Mouse (Mus musculus) liver, postnatal 0 days (tissue): Measurements from ENCODE around the gene Rab6b. TPM values are rescaled to one million over a fixed set of nuclear protein-coding genes. Genes with fewer than 3 reads are reported as not detected.

ENCODE experiments used
- ATAC-seq: fragments of 200-750 bp; cut with Nextera tagmentation; 2 replicates; pipeline ENCODE4 v1.8.0; 2017; ENCODE audit warnings: mild to moderate bottlenecking, moderate library complexity
- DNase-seq: peaks from one replicate; pipeline ENCODE4 v3.0.0-alpha.2; 2016
- H3K27ac ChIP-seq: fragments of 300-500 bp; sonication (generic); 2 replicates; pipeline ENCODE4 v1.5.1; 2014; ENCODE audit warnings: antibody characterized with exemption, moderate library complexity, mild to moderate bottlenecking, low read depth
- H3K27me3 ChIP-seq: fragments of 300-500 bp; sonication (generic); 2 replicates; pipeline ENCODE4 v1.6.1; 2014; ENCODE audit warnings: low read length, control low read depth, mixed read lengths; ENCODE audit not compliant: insufficient read depth
- H3K36me3 ChIP-seq: fragments of 300-500 bp; sonication (generic); replicated peaks from 2 replicates; pipeline ENCODE4 v1.6.1; 2014; ENCODE audit warnings: mild to moderate bottlenecking, control low read depth, low read length, moderate library complexity, mixed read lengths; ENCODE audit not compliant: insufficient read depth
- H3K4me1 ChIP-seq: fragments of 300-500 bp; sonication (generic); 2 replicates; pipeline ENCODE4 v1.6.1; 2014; ENCODE audit warnings: antibody characterized with exemption, mild to moderate bottlenecking, control low read depth; ENCODE audit not compliant: insufficient read depth
- H3K4me2 ChIP-seq: fragments of 300-500 bp; sonication (generic); 2 replicates; pipeline ENCODE4 v1.6.1; 2014; ENCODE audit warnings: low read depth, mild to moderate bottlenecking, low read length, moderate library complexity, mixed read lengths
- H3K4me3 ChIP-seq: fragments of 300-500 bp; sonication (generic); 2 replicates; pipeline ENCODE4 v1.5.1; 2014; ENCODE audit warnings: low read depth, low read length
- H3K9ac ChIP-seq: fragments of 300-500 bp; sonication (generic); replicated peaks from 2 replicates; pipeline ENCODE4 v1.6.1; 2014; ENCODE audit warnings: mild to moderate bottlenecking, moderate library complexity
- H3K9me3 ChIP-seq: fragments of 300-500 bp; sonication (generic); 2 replicates; pipeline ENCODE4 v1.6.1; 2016; ENCODE audit warnings: mild to moderate bottlenecking, control low read depth, low read length, mixed read lengths
- CTCF ChIP-seq: sonication (generic); IDR thresholded peaks from 2 replicates; pipeline ENCODE4 v1.5.1; 2016; ENCODE audit warnings: antibody characterized with exemption, low read depth
- EP300 ChIP-seq: IDR thresholded peaks from 2 replicates; pipeline ENCODE4 v1.6.1; 2016; ENCODE audit warnings: antibody characterized with exemption, low read depth, mild to moderate bottlenecking
- WGBS: fragments of 180-500 bp; shearing (Covaris S2); extraction: QIAGEN DNeasy Blood & Tissue Kit; methylation state at CpG from one replicate; pipeline ENCODE4 v1.1.7; 2014; ENCODE audit not compliant: insufficient replicate concordance; 5-methylcytosine and 5-hydroxymethylcytosine counted together
- polyA plus RNA-seq: library from polyadenylated mRNA; unstranded; fragments of >200 nt; fragmentation: Nextera tagmentation; extraction: Ambion mirVana; gene quantifications from 2 replicates; pipeline ENCODE4 v1.2.1, GENCODE M21; 2015

Gene Rab6b
- polyA plus RNA-seq, 1 experiment from 2014 or later = 0.26 TPM

GRCm38 (mm10) chr9:103083405-103083804 lies 28.2 kb upstream of the Rab6b start:
- no peaks in the 10 kb centered on the region for H3K9me3 ChIP-seq
- no peak overlapping the region for H3K9ac ChIP-seq
- H3K4me3 ChIP-seq = no peak overlapping the region
- no peaks in the 10 kb centered on the region for H3K27me3 ChIP-seq
- TF ChIP-seq EP300 (no peak), CTCF (no peak)
- no peak overlapping the region for H3K27ac ChIP-seq
- H3K4me1 ChIP-seq = no peaks in the 10 kb centered on the region
- no peak for DNase-seq
- WGBS = 66% methylated on average over 3 of the region's 3 CpGs
- ATAC-seq = no peak
- H3K4me2 ChIP-seq = no peak overlapping the region
- peaks cover 12% of the 10 kb centered on the region for H3K36me3 ChIP-seq

DNA sequence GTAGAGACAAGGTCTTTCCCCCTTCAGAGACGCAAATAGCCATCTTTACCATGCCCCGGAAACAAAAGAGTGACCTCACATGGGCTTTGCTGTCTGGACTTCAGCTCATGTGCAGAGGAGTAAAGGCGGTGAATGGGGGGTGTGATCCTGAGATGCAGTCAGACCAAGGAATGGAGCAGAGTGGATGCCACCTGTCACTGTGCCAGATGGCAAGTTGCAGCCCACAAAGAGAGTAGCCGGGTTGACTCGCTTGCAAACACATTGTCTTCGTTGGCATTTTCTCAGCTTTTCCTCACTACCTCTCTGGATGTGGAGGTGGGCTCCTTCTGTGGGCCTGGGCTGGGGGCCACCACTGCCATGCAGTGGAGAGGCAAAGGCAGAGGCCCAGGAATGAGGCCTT lies 24.9 kb upstream of the Rab6b start:
- Histone ChIP-seq H3K27me3 (no peaks in the 10 kb centered on the region), H3K27ac (no peak overlapping the region), H3K36me3 (peaks cover 12% of the 10 kb centered on the region), H3K9me3 (no peaks in the 10 kb centered on the region), H3K4me1 (peaks cover 14% of the 10 kb centered on the region), H3K4me3 (no peak overlapping the region), H3K4me2 (no peak overlapping the region), H3K9ac (no peak overlapping the region)
- DNase-seq (no peak), ATAC-seq (no peak)
- 83% methylated on average over 6 of the region's 6 CpGs for WGBS
- TF ChIP-seq CTCF (no peak), EP300 (no peak)

DNA sequence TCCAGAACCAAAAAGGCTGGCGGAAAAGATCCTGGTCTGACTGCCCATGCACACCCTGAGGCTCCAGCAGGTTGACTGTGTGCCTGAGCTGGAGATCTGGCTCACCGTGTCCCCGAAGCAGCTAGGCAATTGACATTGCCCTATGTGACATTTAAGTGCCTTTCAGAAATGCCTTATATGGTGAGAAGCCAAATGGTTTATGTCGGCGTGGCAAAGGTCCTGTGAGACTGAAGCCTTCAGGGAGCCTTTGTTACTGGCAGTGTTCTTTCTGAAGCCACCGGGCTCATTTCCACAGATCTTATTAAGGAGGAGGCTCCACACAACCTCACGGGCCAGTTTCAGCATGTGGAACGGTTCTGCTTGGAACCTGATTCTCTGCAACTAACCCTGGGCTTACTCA lies 24.3 kb upstream of the Rab6b start:
- DNase-seq (no peak), ATAC-seq (no peak)
- Histone ChIP-seq H3K27ac (no peak overlapping the region), H3K4me1 (peaks cover 15% of the 10 kb centered on the region), H3K9me3 (no peaks in the 10 kb centered on the region), H3K4me3 (no peak overlapping the region), H3K27me3 (no peaks in the 10 kb centered on the region), H3K4me2 (no peak overlapping the region), H3K9ac (no peak overlapping the region), H3K36me3 (peaks cover 12% of the 10 kb centered on the region)
- TF ChIP-seq CTCF (no peak), EP300 (no peak)
- WGBS = 69% methylated on average over 8 of the region's 8 CpGs

DNA sequence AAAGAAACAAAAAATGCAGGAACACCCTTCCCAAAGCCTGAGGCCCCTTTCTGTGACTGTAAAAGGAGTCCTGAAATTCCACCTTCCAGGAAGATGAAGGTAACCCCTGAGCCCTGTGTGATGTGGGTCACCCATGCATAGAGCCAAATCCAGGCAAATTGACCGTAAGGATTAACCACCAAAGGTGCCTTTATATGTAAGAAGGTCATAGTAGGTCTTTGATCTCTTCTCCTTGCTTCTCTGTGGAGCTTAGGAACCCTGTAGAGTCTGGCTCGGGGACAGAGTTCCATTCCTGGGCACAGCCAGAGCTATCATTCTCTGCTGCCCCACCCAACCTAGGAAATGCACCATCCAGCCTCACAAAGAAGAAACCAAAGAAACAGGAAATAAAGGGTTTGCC lies 22.9 kb upstream of the Rab6b start:
- TF ChIP-seq EP300 = no peak
- no peak for TF ChIP-seq CTCF
- Histone ChIP-seq H3K27ac (no peak overlapping the region), H3K4me1 (peaks cover 20% of the 10 kb centered on the region), H3K9ac (no peak overlapping the region), H3K27me3 (no peaks in the 10 kb centered on the region), H3K9me3 (no peaks in the 10 kb centered on the region), H3K4me3 (no peak overlapping the region), H3K4me2 (no peak overlapping the region), H3K36me3 (peaks cover 10% of the 10 kb centered on the region)
- no peak for ATAC-seq
- DNase-seq = no peak
- WGBS = 68% methylated on average over 2 of the region's 2 CpGs

DNA sequence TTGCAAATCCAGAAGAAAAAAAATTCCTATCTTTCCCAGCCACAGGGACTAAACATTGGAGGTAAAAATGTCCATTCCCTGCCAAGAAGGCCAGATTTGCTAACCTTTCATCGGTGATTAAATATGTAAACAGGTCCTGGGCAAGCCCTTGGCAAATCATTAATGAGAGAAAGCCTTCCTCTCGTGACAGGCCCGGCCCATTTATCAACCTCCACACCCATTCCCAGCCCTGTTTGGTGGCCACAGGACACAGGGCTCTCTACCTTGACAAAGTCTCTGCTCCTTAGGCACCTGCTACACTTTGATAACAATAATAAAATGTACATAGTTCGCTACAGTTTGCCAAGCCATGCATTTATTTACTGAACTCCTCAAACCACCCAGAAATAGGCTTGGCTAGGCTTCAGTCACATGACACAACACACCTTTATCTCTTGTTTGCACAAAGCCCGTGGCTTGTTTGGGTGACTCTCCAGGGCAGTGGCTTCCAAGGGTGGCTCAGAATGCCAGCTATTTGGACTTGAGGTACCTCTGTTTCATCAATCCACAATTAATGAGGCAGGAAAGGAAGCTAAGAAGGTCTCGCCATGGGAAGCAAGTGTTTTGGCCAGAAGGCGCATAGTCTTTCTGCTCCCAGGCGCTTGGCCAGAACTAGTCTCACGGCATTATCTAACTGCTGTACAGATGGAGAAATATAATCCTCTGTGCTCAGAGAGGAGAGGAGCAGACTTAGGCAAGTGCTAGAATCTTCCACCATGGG lies 21.3 kb upstream of the Rab6b start:
- Histone ChIP-seq H3K36me3 (0 out of 2 replicates have a peak, but pooled peaks cover 3% of the 10 kb centered on the region), H3K4me2 (peak overlapping the region; percentile 24; the same call in 1 of the 2 replicates), H3K27ac (peak overlapping the region; percentile 69), H3K4me3 (no peak overlapping the region), H3K9me3 (no peaks in the 10 kb centered on the region), H3K9ac (no peak overlapping the region), H3K27me3 (no peaks in the 10 kb centered on the region), H3K4me1 (peaks cover 20% of the 10 kb centered on the region)
- TF ChIP-seq EP300 = no peak
- no peak for TF ChIP-seq CTCF
- DNase-seq (peak; percentile 48), ATAC-seq (peak; percentile 84)
- WGBS = 45% methylated on average over 9 of the region's 9 CpGs

- DNase-seq (no peak), ATAC-seq (peak; percentile 26)
- peak overlapping the region; percentile 69; the same call in 1 of the 2 replicates for H3K27ac ChIP-seq
- TF ChIP-seq EP300 (no peak), CTCF (no peak)
- no peaks in the 10 kb centered on the region for H3K9me3 ChIP-seq
- no peak overlapping the region for H3K4me2 ChIP-seq
- H3K27me3 ChIP-seq = no peaks in the 10 kb centered on the region
- no peaks in the 10 kb centered on the region for H3K36me3 ChIP-seq
- 60% methylated on average over 16 of the region's 16 CpGs for WGBS
- H3K4me3 ChIP-seq = no peak overlapping the region
- H3K4me1 ChIP-seq = peaks cover 20% of the 10 kb centered on the region
- H3K9ac ChIP-seq = no peak overlapping the region
Measured at GRCm38 (mm10) chr9:103091039-103091883, 20.3 kb upstream of the Rab6b start.
